ENCODE assay signal across 9 mouse cellular contexts in genomic region chr2:80445926-80446307, GRCm38 (mm10). TPM values are rescaled to one million over a fixed set of nuclear protein-coding genes. Genes with fewer than 3 reads are reported as not detected.
DNase-seq lines count a peak whose midpoint lies in the region; ATAC-seq and TF ChIP-seq lines count a peak whose summit lies in the region.
"Had no signal": no experiment of that assay in that cellular context is flagged by ENCODE, and none has a peak within 500 bp of the region (broad histone marks: within the 10 kb centered on the region; RNA-seq: fewer than 3 reads in every experiment).

No protein-coding gene starts in this region.

- peaks cover 21% of the 10 kb centered on the region for H3K27me3 ChIP-seq in heart, embryonic 15.5 days
- peaks cover 12% of the 10 kb centered on the region for H3K27me3 ChIP-seq in hindbrain, embryonic 12.5 days
- peaks cover 29% of the 10 kb centered on the region for H3K27me3 ChIP-seq in midbrain, embryonic 12.5 days

- intact Hi-C loops in heart, postnatal 36 days (cut with DNase I), result loop anchor here (5.0 to 10.0 kb wide), 2 partner anchors 61 to 89 kb away; no protein-coding TSS in a partner anchor

- H3K4me3 ChIP-seq in heart, embryonic 15.5 days, result peak overlapping the region; percentile 73
- H3K4me3 ChIP-seq in cortical plate, adult 2 months (ENCODE audit: insufficient read depth, low read length), result peak overlapping the region; percentile 43
- H3K4me3 ChIP-seq in hindbrain, embryonic 12.5 days, result peak overlapping the region; percentile 63
- peak overlapping the region; percentile 54 for H3K4me3 ChIP-seq in midbrain, embryonic 12.5 days

- no peak for TF ChIP-seq POLR2A in cortical plate, adult 2 months (IDR thresholded peaks at IDR 0.05; ENCODE audit: extremely low read depth, insufficient read depth, low read length)

- WGBS in heart, embryonic 15.5 days, result 14% methylated on average over 10 of the region's 10 CpGs
- WGBS in hindbrain, embryonic 12.5 days, result 3% methylated on average over 10 of the region's 10 CpGs
- WGBS in midbrain, embryonic 12.5 days, result 4% methylated on average over 10 of the region's 10 CpGs

- no peaks in the 10 kb centered on the region for H3K36me3 ChIP-seq in heart, embryonic 15.5 days
- no peaks in the 10 kb centered on the region for H3K36me3 ChIP-seq in hindbrain, embryonic 12.5 days
- H3K36me3 ChIP-seq in midbrain, embryonic 12.5 days, result no peaks in the 10 kb centered on the region

- no peak overlapping the region for H3K27ac ChIP-seq in heart, embryonic 15.5 days
- no peak overlapping the region for H3K27ac ChIP-seq in cortical plate, adult 2 months (ENCODE audit: insufficient read depth, low read length)
- H3K27ac ChIP-seq in hindbrain, embryonic 12.5 days, result no peak overlapping the region
- no peak overlapping the region for H3K27ac ChIP-seq in midbrain, embryonic 12.5 days (replicated peaks)

- no peak for TF ChIP-seq CTCF in cortical plate, adult 2 months (IDR thresholded peaks at IDR 0.05; ENCODE audit: extremely low read depth, insufficient read depth, low read length)

- H3K4me1 ChIP-seq in heart, embryonic 15.5 days (replicated peaks), result peaks cover 16% of the 10 kb centered on the region
- no peaks in the 10 kb centered on the region for H3K4me1 ChIP-seq in cortical plate, adult 2 months (ENCODE audit: control insufficient read depth, insufficient read depth, low read length)
- H3K4me1 ChIP-seq in hindbrain, embryonic 12.5 days, result 0 out of 2 replicates have a peak, but pooled peaks cover 6% of the 10 kb centered on the region
- H3K4me1 ChIP-seq in midbrain, embryonic 12.5 days, result peaks cover 9% of the 10 kb centered on the region; the same call in 1 of the 2 replicates

- H3K9ac ChIP-seq in heart, embryonic 15.5 days, result peak overlapping the region; percentile 31; the same call in 1 of the 2 replicates
- H3K9ac ChIP-seq in hindbrain, embryonic 12.5 days, result peak overlapping the region; percentile 71
- H3K9ac ChIP-seq in midbrain, embryonic 12.5 days (replicated peaks), result peak overlapping the region; percentile 62

- no peak for DNase-seq in heart, postnatal 36 days
- no peak for DNase-seq in c-Kit-positive CD71-positive TER-119-positive erythroid progenitor cells, embryonic 14.5 days (ENCODE audit: low spot score)
- no peak for DNase-seq in cerebellum, adult 9-10 months
- DNase-seq: lung, postnatal 36 days had no signal

- ATAC-seq in heart, embryonic 15.5 days (replicated peaks; ENCODE audit: insufficient number of reproducible peaks, insufficient read depth, low FRiP score, low read depth), result no peak
- no peak for ATAC-seq in hindbrain, embryonic 12.5 days (ENCODE audit: low FRiP score)
- ATAC-seq in midbrain, embryonic 12.5 days (ENCODE audit: low FRiP score, low read depth), result no peak
- no peak for ATAC-seq in erythroblast, adult 5-6 weeks (replicated peaks; ENCODE audit: low FRiP score, poor library complexity, severe bottlenecking)

- 0 out of 2 replicates have a peak, but pooled peaks cover 2% of the 10 kb centered on the region for H3K9me3 ChIP-seq in heart, embryonic 15.5 days (replicated peaks)
- H3K9me3 ChIP-seq in hindbrain, embryonic 12.5 days (replicated peaks), result no peaks in the 10 kb centered on the region
- H3K9me3 ChIP-seq in midbrain, embryonic 12.5 days, result no peaks in the 10 kb centered on the region

- peak overlapping the region; percentile 100 for H3K4me2 ChIP-seq in heart, embryonic 15.5 days
- H3K4me2 ChIP-seq in hindbrain, embryonic 12.5 days (replicated peaks), result peak overlapping the region; percentile 99
- peak overlapping the region; percentile 99 for H3K4me2 ChIP-seq in midbrain, embryonic 12.5 days (replicated peaks)

RNA-seq across cellular contexts. Expression of gene Frzb, which starts 1.5 kb away (rescaled TPM):
- polyA plus RNA-seq in heart, embryonic 15.5 days (2015; fragmentation: Nextera tagmentation; extraction: Ambion mirVana), result 7.4 and 8.2 TPM in 2 replicates
- 1 to 10 TPM; 5.3 to 5.9 TPM for total RNA-seq in heart, postnatal 36 days (2021)
- polyA plus RNA-seq in cortical plate, adult 2 months (2012; rRNA removed), result 13.3 and 14.3 TPM in 2 replicates
- 23.3 and 34.6 TPM in 2 replicates for polyA plus RNA-seq in hindbrain, embryonic 12.5 days (2016; fragmentation: Nextera tagmentation; extraction: Ambion mirVana)
- 6.1 and 7.8 TPM in 2 replicates for polyA plus RNA-seq in midbrain, embryonic 12.5 days (2016; fragmentation: Nextera tagmentation; extraction: Ambion mirVana)
- total RNA-seq in erythroblast, adult 5-6 weeks (2015; ENCODE audit: low replicate concordance), result not detected in 2 replicates
- not detected in 2 replicates for total RNA-seq in erythroblast, adult 5-6 weeks (2017; ENCODE audit: low replicate concordance)
